Mouse (Mus musculus) liver, embryonic 14.5 days (tissue): ENCODE measurements around the gene Canx.

Experiments used
- CTCF ChIP-seq: IDR thresholded peaks from 2 replicates; pipeline ENCODE4 v1.5.1; 2016; ENCODE audit warnings: antibody characterized with exemption, low read depth, control low read depth
- EP300 ChIP-seq: IDR thresholded peaks from 2 replicates; pipeline ENCODE4 v1.6.1; 2016; ENCODE audit warnings: antibody characterized with exemption, low read depth

GRCm38 (mm10) chr11:50329378-50329777, 3.9 kb upstream of the Canx start:
- no peak for TF ChIP-seq EP300
- no peak for TF ChIP-seq CTCF
